8 mouse cellular contexts compared by ENCODE assay signal in the genomic region with DNA sequence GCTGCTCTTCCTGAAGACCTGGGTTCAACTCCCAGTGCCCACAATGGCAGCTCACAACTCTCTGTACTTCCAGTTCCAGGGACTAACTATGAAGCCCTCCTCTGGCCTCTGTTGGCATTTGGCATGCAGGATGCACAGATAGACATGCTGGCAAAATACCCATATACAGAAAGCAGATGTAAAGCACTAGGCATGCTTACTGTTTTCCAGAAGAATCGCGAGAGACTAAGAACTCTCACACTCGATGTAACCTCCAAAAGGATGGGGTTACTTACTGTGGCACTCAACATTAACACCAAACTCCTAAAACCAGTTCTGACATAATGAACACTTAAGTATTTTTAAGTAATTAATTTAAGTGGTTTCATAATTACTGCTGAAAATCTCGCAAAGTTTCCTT. TPM values are rescaled to one million over a fixed set of nuclear protein-coding genes. Genes with fewer than 3 reads are reported as not detected.
DNase-seq lines count a peak whose midpoint lies in the region; ATAC-seq and TF ChIP-seq lines count a peak whose summit lies in the region.

No protein-coding gene starts in this region.

- H3K27ac ChIP-seq in kidney, embryonic 16.5 days (ENCODE audit: low read length): peak overlapping the region; percentile 94
- H3K27ac ChIP-seq in bone marrow, adult 2 months (ENCODE audit: control insufficient read depth, insufficient read depth, low read depth, low read length, poor library complexity): no peak overlapping the region
- peak overlapping the region; percentile 97 for H3K27ac ChIP-seq in hindbrain, embryonic 13.5 days
- peak overlapping the region; percentile 94; the same call in 1 of the 2 replicates for H3K27ac ChIP-seq in midbrain, embryonic 14.5 days (replicated peaks; ENCODE audit: low read depth, low read length)

- WGBS in kidney, embryonic 16.5 days: 44% methylated on average over 4 of the region's 4 CpGs
- WGBS in bone marrow, adult 2 months: 40% methylated on average over 4 of the region's 4 CpGs
- 62% methylated on average over 4 of the region's 4 CpGs for WGBS in hindbrain, embryonic 13.5 days
- 69% methylated on average over 4 of the region's 4 CpGs for WGBS in midbrain, embryonic 14.5 days

- H3K4me1 ChIP-seq in kidney, embryonic 16.5 days (ENCODE audit: insufficient read depth, low read length): peaks cover 12% of the 10 kb centered on the region
- H3K4me1 ChIP-seq in bone marrow, adult 2 months (ENCODE audit: control insufficient read depth, insufficient read depth, low read length): no peaks in the 10 kb centered on the region; the same call in none of the 2 replicates
- peaks cover 32% of the 10 kb centered on the region for H3K4me1 ChIP-seq in hindbrain, embryonic 13.5 days (replicated peaks)
- H3K4me1 ChIP-seq in midbrain, embryonic 14.5 days (ENCODE audit: control insufficient read depth, insufficient read depth, low read length): peaks cover 13% of the 10 kb centered on the region

- DNase-seq in kidney, postnatal 14 days: no peak
- no peak for DNase-seq in midbrain, embryonic 14.5 days
- no peak for DNase-seq in right cerebral cortex, postnatal 14 days
- DNase-seq in embryo, embryonic 9.5 days (ENCODE audit: extremely low spot score): no peak
- DNase-seq in layer of hippocampus, adult 18-20 months (ENCODE audit: low spot score in 2 of 2): no peak

- H3K36me3 ChIP-seq in kidney, embryonic 16.5 days (ENCODE audit: insufficient read depth, low read length): peaks cover 26% of the 10 kb centered on the region
- H3K36me3 ChIP-seq in hindbrain, embryonic 13.5 days: peaks cover 16% of the 10 kb centered on the region
- peaks cover 5% of the 10 kb centered on the region; the same call in 1 of the 2 replicates for H3K36me3 ChIP-seq in midbrain, embryonic 14.5 days (ENCODE audit: control insufficient read depth, insufficient read depth, low read length)

- ATAC-seq in kidney, embryonic 16.5 days (ENCODE audit: low FRiP score, low TSS enrichment): no peak
- ATAC-seq in hindbrain, embryonic 13.5 days (ENCODE audit: low FRiP score): no peak
- no peak for ATAC-seq in midbrain, embryonic 14.5 days (ENCODE audit: low FRiP score, low TSS enrichment)

- peak overlapping the region; percentile 82 for H3K4me2 ChIP-seq in kidney, embryonic 16.5 days (replicated peaks; ENCODE audit: low read depth, low read length)
- peak overlapping the region; percentile 84 for H3K4me2 ChIP-seq in hindbrain, embryonic 13.5 days
- H3K4me2 ChIP-seq in midbrain, embryonic 14.5 days (ENCODE audit: low read length): peak overlapping the region; percentile 58

- H3K4me3 ChIP-seq in kidney, embryonic 16.5 days (ENCODE audit: low read length): peak overlapping the region; percentile 83
- peak overlapping the region; percentile 89 for H3K4me3 ChIP-seq in bone marrow, adult 2 months (replicated peaks; ENCODE audit: control insufficient read depth, low read depth, low read length)
- peak overlapping the region; percentile 72 for H3K4me3 ChIP-seq in hindbrain, embryonic 13.5 days
- peak overlapping the region; percentile 75 for H3K4me3 ChIP-seq in midbrain, embryonic 14.5 days (replicated peaks; ENCODE audit: low read depth, low read length)

- no peaks in the 10 kb centered on the region for H3K27me3 ChIP-seq in kidney, embryonic 16.5 days (ENCODE audit: insufficient read depth, low read length)
- 0 out of 2 replicates have a peak, but pooled peaks cover 3% of the 10 kb centered on the region for H3K27me3 ChIP-seq in hindbrain, embryonic 13.5 days
- H3K27me3 ChIP-seq in midbrain, embryonic 14.5 days (ENCODE audit: control insufficient read depth, insufficient read depth, low read length): no peaks in the 10 kb centered on the region

- no peak for TF ChIP-seq CTCF in bone marrow, adult 2 months (IDR thresholded peaks at IDR 0.05; ENCODE audit: control insufficient read depth, insufficient read depth, low read length)

- no peak for TF ChIP-seq POLR2A in bone marrow, adult 2 months (IDR thresholded peaks at IDR 0.05; ENCODE audit: borderline replicate concordance, control insufficient read depth, low read depth, low read length)

- peak overlapping the region; percentile 97 for H3K9ac ChIP-seq in kidney, embryonic 16.5 days (replicated peaks; ENCODE audit: low read length)
- H3K9ac ChIP-seq in hindbrain, embryonic 13.5 days: peak overlapping the region; percentile 89
- peak overlapping the region; percentile 89 for H3K9ac ChIP-seq in midbrain, embryonic 14.5 days (replicated peaks; ENCODE audit: low read length)

- no peaks in the 10 kb centered on the region for H3K9me3 ChIP-seq in kidney, embryonic 16.5 days (ENCODE audit: low read length)
- H3K9me3 ChIP-seq in hindbrain, embryonic 13.5 days: no peaks in the 10 kb centered on the region
- no peaks in the 10 kb centered on the region for H3K9me3 ChIP-seq in midbrain, embryonic 14.5 days (ENCODE audit: control insufficient read depth, low read length)

RNA-seq across cellular contexts. Expression of a gene that starts 0.9 kb away (rescaled TPM):
- polyA plus RNA-seq in kidney, embryonic 16.5 days (2015; fragmentation: Nextera tagmentation; extraction: Ambion mirVana): 94.4 and 97.3 TPM in 2 replicates
- polyA plus RNA-seq in bone marrow, adult 2 months (2011; ENCODE audit: insufficient read depth, insufficient read length, low replicate concordance, missing spikeins): 41.7 and 44.5 TPM in 2 replicates
- polyA plus RNA-seq in hindbrain, embryonic 13.5 days (2015; fragmentation: Nextera tagmentation; extraction: Ambion mirVana): 157 and 158 TPM in 2 replicates
- 114 and 139 TPM in 2 replicates for polyA plus RNA-seq in midbrain, embryonic 14.5 days (2014; fragmentation: Nextera tagmentation; extraction: Ambion mirVana)
- 100 to 1,000 TPM; 103 to 118 TPM for total RNA-seq in layer of hippocampus, adult 18-20 months (2021)

RNA-seq across cellular contexts. Expression of a gene that starts 6.4 kb away (rescaled TPM):
- polyA plus RNA-seq in kidney, embryonic 16.5 days (2015; fragmentation: Nextera tagmentation; extraction: Ambion mirVana): 88.9 and 106 TPM in 2 replicates
- polyA plus RNA-seq in bone marrow, adult 2 months (2011; ENCODE audit: insufficient read depth, insufficient read length, low replicate concordance, missing spikeins): 73.7 and 87.0 TPM in 2 replicates
- 106 and 113 TPM in 2 replicates for polyA plus RNA-seq in hindbrain, embryonic 13.5 days (2015; fragmentation: Nextera tagmentation; extraction: Ambion mirVana)
- polyA plus RNA-seq in midbrain, embryonic 14.5 days (2014; fragmentation: Nextera tagmentation; extraction: Ambion mirVana): 66.9 and 77.6 TPM in 2 replicates
- 10 to 100 TPM; 57.2 to 61.0 TPM for total RNA-seq in layer of hippocampus, adult 18-20 months (2021)

RNA-seq across cellular contexts. Expression of a gene that starts 35.3 kb away (rescaled TPM):
- 68.5 and 72.8 TPM in 2 replicates for polyA plus RNA-seq in kidney, embryonic 16.5 days (2015; fragmentation: Nextera tagmentation; extraction: Ambion mirVana)
- 23.6 and 44.9 TPM in 2 replicates for polyA plus RNA-seq in bone marrow, adult 2 months (2011; ENCODE audit: insufficient read depth, insufficient read length, low replicate concordance, missing spikeins)
- 38.1 and 42.3 TPM in 2 replicates for polyA plus RNA-seq in hindbrain, embryonic 13.5 days (2015; fragmentation: Nextera tagmentation; extraction: Ambion mirVana)
- polyA plus RNA-seq in midbrain, embryonic 14.5 days (2014; fragmentation: Nextera tagmentation; extraction: Ambion mirVana): 27.9 and 37.5 TPM in 2 replicates
- 10 to 100 TPM; 44.2 to 48.4 TPM for total RNA-seq in layer of hippocampus, adult 18-20 months (2021)

RNA-seq across cellular contexts. Expression of a gene that starts 47.1 kb away (rescaled TPM):
- 30.3 and 30.7 TPM in 2 replicates for polyA plus RNA-seq in kidney, embryonic 16.5 days (2015; fragmentation: Nextera tagmentation; extraction: Ambion mirVana)
- 12.4 and 13.8 TPM in 2 replicates for polyA plus RNA-seq in bone marrow, adult 2 months (2011; ENCODE audit: insufficient read depth, insufficient read length, low replicate concordance, missing spikeins)
- polyA plus RNA-seq in hindbrain, embryonic 13.5 days (2015; fragmentation: Nextera tagmentation; extraction: Ambion mirVana): 17.4 and 17.5 TPM in 2 replicates
- polyA plus RNA-seq in midbrain, embryonic 14.5 days (2014; fragmentation: Nextera tagmentation; extraction: Ambion mirVana): 11.8 and 12.7 TPM in 2 replicates
- total RNA-seq in layer of hippocampus, adult 18-20 months (2021): 1 to 10 TPM; 8.3 to 8.8 TPM

RNA-seq across cellular contexts. Expression of a gene that starts 48.5 kb away (rescaled TPM):
- 78.7 and 83.9 TPM in 2 replicates for polyA plus RNA-seq in kidney, embryonic 16.5 days (2015; fragmentation: Nextera tagmentation; extraction: Ambion mirVana)
- polyA plus RNA-seq in bone marrow, adult 2 months (2011; ENCODE audit: insufficient read depth, insufficient read length, low replicate concordance, missing spikeins): 9.2 and 14.7 TPM in 2 replicates
- polyA plus RNA-seq in hindbrain, embryonic 13.5 days (2015; fragmentation: Nextera tagmentation; extraction: Ambion mirVana): 107 and 111 TPM in 2 replicates
- 102 and 133 TPM in 2 replicates for polyA plus RNA-seq in midbrain, embryonic 14.5 days (2014; fragmentation: Nextera tagmentation; extraction: Ambion mirVana)
- 100 to 1,000 TPM in 1 of 2 experiments, 10 to 100 TPM in 1; 99.5 to 105 TPM for total RNA-seq in layer of hippocampus, adult 18-20 months (2021)
